Mouse (Mus musculus) olfactory bulb, adult 2 months (tissue): ENCODE results near the gene Atg2a.

Source experiments
- CTCF ChIP-seq: fragments of 200-500 bp; IDR thresholded peaks from 2 replicates; pipeline ENCODE4 v1.5.1; 2012; ENCODE audit warnings: low read depth, mild to moderate bottlenecking, low read length, moderate library complexity; ENCODE audit not compliant: insufficient read depth
- POLR2A ChIP-seq: fragments of 200-500 bp; IDR thresholded peaks from 2 replicates; pipeline ENCODE4 v1.6.1; 2012; ENCODE audit warnings: mild to moderate bottlenecking, low read depth, low read length, moderate library complexity; ENCODE audit not compliant: insufficient read depth

- TF ChIP-seq POLR2A (no peak), CTCF (no peak)
These were observed 25.3 kb upstream of the Atg2a start for GRCm38 (mm10) chr19:6216046-6216705.
